Comparison of ENCODE assay signal across 12 mouse cellular contexts in the genomic region with DNA sequence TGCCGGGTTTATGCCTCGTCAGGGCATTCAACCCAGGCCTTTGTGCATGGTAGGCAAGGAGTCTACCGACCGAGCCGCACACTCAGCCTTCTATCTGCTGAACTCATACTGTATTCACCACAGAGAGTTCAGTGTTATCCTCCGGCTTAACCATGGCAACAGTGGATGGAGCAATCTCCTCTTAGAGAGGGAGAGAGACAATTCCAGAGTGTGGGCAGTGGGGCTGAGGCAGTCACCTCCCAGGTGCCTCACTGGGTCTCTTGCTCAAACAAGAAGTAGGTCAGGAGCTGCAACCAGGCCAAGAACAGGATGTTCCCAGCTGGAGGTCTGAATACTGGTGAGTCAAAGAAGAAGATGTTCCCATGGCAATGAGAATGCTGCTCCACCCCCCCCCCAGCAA. TPM values are rescaled to one million over a fixed set of nuclear protein-coding genes. Genes with fewer than 3 reads are reported as not detected.
DNase-seq lines count a peak whose midpoint lies in the region; ATAC-seq lines count a peak whose summit lies in the region.
"Had no signal": no experiment of that assay in that cellular context is flagged by ENCODE, and none has a peak within 500 bp of the region (broad histone marks: within the 10 kb centered on the region; RNA-seq: fewer than 3 reads in every experiment).

No protein-coding gene starts in this region.

- no peaks in the 10 kb centered on the region for H3K27me3 ChIP-seq in hindbrain, embryonic 15.5 days
- H3K27me3 ChIP-seq in hindbrain, embryonic 14.5 days (ENCODE audit: control insufficient read depth, insufficient read depth, low read length): no peaks in the 10 kb centered on the region
- H3K27me3 ChIP-seq: lung, embryonic 15.5 days had no signal

- no peak overlapping the region for H3K9ac ChIP-seq in hindbrain, embryonic 15.5 days
- no peak overlapping the region for H3K9ac ChIP-seq in hindbrain, embryonic 14.5 days
- H3K9ac ChIP-seq: lung, embryonic 15.5 days had no signal

- ATAC-seq in hindbrain, embryonic 15.5 days (ENCODE audit: low FRiP score, low read depth): no peak
- no peak for ATAC-seq in hindbrain, embryonic 14.5 days (ENCODE audit: low FRiP score)
- ATAC-seq in common myeloid progenitor, adult 5-6 weeks (replicated peaks; ENCODE audit: low read depth, poor library complexity, severe bottlenecking): 0 out of 2 replicates have a peak, but pooled peaks have one; percentile 27
- no peak for ATAC-seq in granulocyte monocyte progenitor cell, adult 5-6 weeks (replicated peaks; ENCODE audit: poor library complexity, severe bottlenecking)

- H3K4me2 ChIP-seq in hindbrain, embryonic 15.5 days: no peak overlapping the region
- H3K4me2 ChIP-seq in hindbrain, embryonic 14.5 days (replicated peaks): no peak overlapping the region
- H3K4me2 ChIP-seq: lung, embryonic 15.5 days had no signal

- peaks cover 40% of the 10 kb centered on the region for H3K4me1 ChIP-seq in hindbrain, embryonic 15.5 days (replicated peaks)
- peaks cover 24% of the 10 kb centered on the region for H3K4me1 ChIP-seq in hindbrain, embryonic 14.5 days (replicated peaks; ENCODE audit: control insufficient read depth, insufficient read depth, low read length)

- H3K27ac ChIP-seq in hindbrain, embryonic 15.5 days (replicated peaks): 0 out of 2 replicates have a peak overlapping the region, but pooled peaks have one; percentile 6
- no peak overlapping the region for H3K27ac ChIP-seq in hindbrain, embryonic 14.5 days
- H3K27ac ChIP-seq: forebrain, embryonic 10.5 days; lung, embryonic 15.5 days had no signal

- H3K9me3 ChIP-seq in hindbrain, embryonic 15.5 days: no peaks in the 10 kb centered on the region
- H3K9me3 ChIP-seq in hindbrain, embryonic 14.5 days (ENCODE audit: control insufficient read depth, low read length): no peaks in the 10 kb centered on the region
- H3K9me3 ChIP-seq: forebrain, embryonic 10.5 days; lung, embryonic 15.5 days had no signal

- WGBS in hindbrain, embryonic 15.5 days: 67% methylated on average over 6 of the region's 6 CpGs
- whole genome bisulfite sequencing in hindbrain, embryonic 14.5 days: 64% methylated on average over 6 of the region's 6 CpGs

- no peak for DNase-seq in hindbrain, embryonic 14.5 days (ENCODE audit: low spot score)
- peak; percentile 13 for DNase-seq in thymus, postnatal 14 days
- no peak for DNase-seq in thymus, postnatal 36 days
- DNase-seq in skeletal muscle tissue, adult 2 months (ENCODE audit: low read depth, low spot score): peak; percentile 40
- no peak for DNase-seq in c-Kit-positive CD71-positive TER-119-positive erythroid progenitor cells, embryonic 14.5 days (ENCODE audit: low spot score)
- DNase-seq: heart, postnatal 14 days; thymus, adult 18-20 months had no signal

- no peak overlapping the region for H3K4me3 ChIP-seq in hindbrain, embryonic 15.5 days
- H3K4me3 ChIP-seq in hindbrain, embryonic 14.5 days (replicated peaks; ENCODE audit: low read length): no peak overlapping the region
- H3K4me3 ChIP-seq: forebrain, embryonic 10.5 days; lung, embryonic 15.5 days had no signal

- H3K36me3 ChIP-seq in hindbrain, embryonic 15.5 days: no peaks in the 10 kb centered on the region
- H3K36me3 ChIP-seq in hindbrain, embryonic 14.5 days (replicated peaks; ENCODE audit: control insufficient read depth, insufficient read depth): no peaks in the 10 kb centered on the region
- H3K36me3 ChIP-seq: forebrain, embryonic 10.5 days; lung, embryonic 15.5 days had no signal

RNA-seq across cellular contexts. Expression of a gene that starts 56.8 kb away (rescaled TPM):
- 77.9 and 81.6 TPM in 2 replicates for polyA plus RNA-seq in hindbrain, embryonic 15.5 days (2015; fragmentation: Nextera tagmentation; extraction: Ambion mirVana)
- polyA plus RNA-seq in hindbrain, embryonic 14.5 days (2014; fragmentation: Nextera tagmentation; extraction: Ambion mirVana): 81.6 and 84.7 TPM in 2 replicates
- 0.09 TPM in 1 of 2 replicates, not detected in the other for total RNA-seq in common myeloid progenitor, adult 5-6 weeks (2017)
- not detected in 2 replicates for total RNA-seq in granulocyte monocyte progenitor cell, adult 5-6 weeks (2014; fragmentation: Nextera tagmentation)
- total RNA-seq in granulocyte monocyte progenitor cell, adult 5-6 weeks (2017): not detected in 2 replicates

Comparison
In these comparisons a context has a peak if more than half of its experiments do, and no peak if none do; other contexts are left out.
1. DNase-seq: peak in thymus, postnatal 14 days (single experiment) and skeletal muscle tissue, adult 2 months (single experiment); none in hindbrain, embryonic 14.5 days (single experiment), thymus, postnatal 36 days (0 of 2) and c-Kit-positive CD71-positive TER-119-positive erythroid progenitor cells, embryonic 14.5 days (single experiment).